Mouse (Mus musculus) gastrocnemius, postnatal 10 days (tissue): Measurements from ENCODE around the gene Kansl3. TPM values are rescaled to one million over a fixed set of nuclear protein-coding genes. Genes with fewer than 3 reads are reported as not detected.

Experiments used
- DNase-seq: peaks from one replicate; pipeline ENCODE4 v3.0.0; 2021; ENCODE audit warnings: mixed read lengths
- total RNA-seq, 2 experiments: library from RNA; stranded (reverse); gene quantifications; 2 replicates each; pipeline ENCODE4 v1.2.3; 2021

The Kansl3 gene
- total RNA-seq, 2 experiments from 2014 or later, result 28.4 to 36.9 TPM

DNA sequence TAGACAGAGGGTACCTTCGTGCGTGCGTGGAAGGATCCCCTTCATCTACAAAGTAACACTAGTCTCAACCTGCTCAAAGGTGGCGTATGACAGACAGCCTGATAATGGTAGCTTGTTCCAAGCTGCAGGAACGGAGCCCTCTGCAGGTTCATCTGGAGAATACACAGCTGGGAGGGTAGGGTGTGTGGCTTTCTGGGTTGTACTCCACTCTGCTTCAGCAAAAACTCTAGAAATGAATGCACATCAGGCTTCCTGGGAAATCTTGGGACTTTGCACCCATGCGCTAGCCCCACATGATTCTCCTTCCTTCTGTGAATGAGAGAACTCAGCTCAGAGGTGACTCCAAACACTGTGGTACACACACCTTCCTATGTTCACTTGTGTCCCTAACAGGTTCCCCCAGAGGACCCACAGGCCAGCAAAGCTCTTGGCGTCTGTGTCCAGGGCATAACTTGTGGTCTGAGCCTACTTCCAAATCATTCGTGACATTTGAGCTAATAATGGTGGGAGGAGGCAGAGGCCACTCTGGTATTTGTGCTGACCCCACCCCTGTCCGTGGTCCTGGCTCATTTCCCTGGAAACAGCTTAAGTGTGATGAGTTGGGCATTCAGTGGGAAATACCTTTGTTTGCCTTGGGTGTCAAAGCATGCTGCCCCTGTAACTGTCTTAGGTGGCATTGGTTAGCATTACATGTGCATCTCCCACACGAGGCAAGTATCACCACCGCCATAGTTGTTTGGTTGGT lies 47.0 kb downstream of the Kansl3 start:
- DNase-seq, result no peak

DNA sequence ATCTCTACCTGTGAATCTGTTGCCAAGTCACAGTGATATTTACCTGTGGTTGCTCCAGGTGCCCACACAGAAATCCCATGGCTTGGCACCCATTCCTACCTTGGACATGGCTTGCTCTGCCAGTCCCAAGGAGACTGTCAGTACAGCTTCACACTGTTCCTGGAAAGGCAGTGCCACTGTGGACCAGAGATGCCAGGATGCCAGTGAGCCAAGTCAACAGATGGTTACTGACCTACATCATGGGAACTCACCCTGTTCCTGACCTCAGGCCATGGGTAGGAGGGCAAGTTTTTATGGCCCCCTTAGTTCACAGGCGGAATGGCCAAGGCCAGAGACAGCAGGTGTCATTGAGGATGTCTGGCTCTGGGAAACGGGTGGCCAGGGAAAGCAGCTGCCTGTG lies 47.8 kb downstream of the Kansl3 start:
- no peak for DNase-seq

DNA sequence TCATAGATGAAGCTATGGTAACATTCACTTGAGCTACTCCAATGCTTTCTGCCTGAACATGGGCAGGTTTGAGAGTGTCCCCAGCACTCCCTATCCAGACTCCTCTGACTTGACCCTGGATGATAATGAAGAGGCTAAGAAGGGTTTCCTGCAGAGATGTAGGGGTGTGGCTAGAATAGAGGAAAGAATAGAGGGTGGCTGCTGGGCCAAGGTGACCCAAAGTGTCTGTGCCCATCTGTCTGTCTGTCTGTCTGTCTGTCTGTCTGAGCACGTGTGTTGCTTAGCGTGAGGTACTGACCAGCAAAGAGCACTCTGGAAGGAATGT lies 53.2 kb downstream of the Kansl3 start:
- DNase-seq, result no peak

DNA sequence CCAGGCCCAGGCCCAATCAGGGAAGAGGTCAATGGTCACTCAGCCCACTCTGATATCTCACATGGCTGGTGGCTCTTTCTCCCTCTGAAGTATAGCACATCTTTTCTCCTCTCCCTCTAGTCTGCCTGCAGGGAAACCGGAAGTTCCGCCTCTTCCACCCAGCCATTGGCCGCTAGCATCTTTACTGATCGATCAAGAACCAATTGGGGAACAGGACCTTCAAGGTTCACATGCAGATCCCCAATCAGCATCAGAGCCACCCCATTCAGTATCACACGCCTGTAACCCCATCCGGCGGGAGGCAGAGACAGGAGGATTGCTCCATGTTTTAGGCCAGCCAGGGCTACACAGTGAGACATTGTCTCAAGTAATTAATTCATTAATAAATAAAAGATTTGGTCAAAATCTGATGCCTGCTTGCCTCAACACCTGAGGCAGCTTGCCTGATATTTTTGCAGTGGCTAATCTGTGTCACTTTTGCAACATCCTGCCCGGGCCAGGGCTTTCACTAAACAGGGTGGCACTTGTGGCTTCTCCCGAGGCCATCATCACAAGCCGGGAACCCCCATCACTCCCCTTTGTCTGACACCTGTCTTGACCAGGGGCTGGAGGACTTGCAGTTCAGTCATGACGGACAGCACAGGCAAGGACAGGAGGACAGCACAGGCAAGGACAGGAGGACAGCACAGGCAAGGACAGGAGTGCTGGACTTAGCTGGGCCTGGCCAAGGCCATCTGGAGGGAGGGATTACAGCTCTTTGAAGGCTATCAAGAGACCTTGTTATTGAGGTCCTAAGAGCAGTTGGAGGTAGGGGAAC lies 53.8 kb downstream of the Kansl3 start:
- no peak for DNase-seq

DNA sequence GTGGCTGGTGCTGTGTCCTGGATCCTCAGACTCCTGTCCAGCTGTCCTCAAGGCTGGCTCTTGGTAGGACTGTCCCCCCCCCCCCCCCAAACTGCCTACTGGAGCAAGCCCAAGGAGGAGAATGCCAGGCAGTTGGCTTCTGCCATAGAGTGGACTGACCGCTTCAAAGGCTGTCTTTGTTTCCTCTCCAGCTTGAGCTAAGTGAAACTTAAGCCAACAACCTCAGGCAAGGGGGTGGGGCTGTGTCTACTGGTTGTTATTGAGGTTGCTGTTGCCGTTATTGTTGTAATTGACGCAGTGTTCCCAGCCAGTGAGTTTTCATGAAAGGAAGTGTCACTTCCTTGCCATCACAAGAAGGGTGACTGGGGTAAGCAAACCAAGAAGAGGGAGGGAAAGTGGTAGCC lies 59.5 kb downstream of the Kansl3 start:
- DNase-seq, result no peak

DNA sequence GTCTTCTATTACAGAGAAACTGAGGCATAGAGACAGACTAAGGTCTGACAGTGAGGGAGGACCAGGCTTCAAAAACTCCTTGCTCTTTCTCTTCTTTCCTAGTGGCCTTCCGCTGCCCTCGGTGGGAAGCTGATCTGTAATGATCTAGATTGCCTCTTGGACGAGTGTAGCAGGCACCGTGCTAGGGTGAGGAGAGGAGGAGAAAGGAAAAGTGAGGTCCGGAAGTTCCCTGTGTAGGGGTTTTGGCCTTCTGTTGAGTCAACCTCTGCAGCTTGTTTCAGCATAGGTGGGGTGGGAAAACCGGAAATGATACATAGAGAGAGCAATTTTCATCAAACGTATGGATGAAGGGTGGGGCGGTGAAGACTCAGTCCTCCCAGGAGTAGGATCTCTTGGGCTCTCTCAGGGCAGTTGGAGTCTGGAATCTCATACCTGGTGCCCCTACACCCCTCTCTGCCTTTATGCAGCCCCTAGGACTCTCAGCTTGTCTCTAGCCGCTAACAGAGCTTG lies 60.0 kb downstream of the Kansl3 start:
- DNase-seq, result no peak

DNA sequence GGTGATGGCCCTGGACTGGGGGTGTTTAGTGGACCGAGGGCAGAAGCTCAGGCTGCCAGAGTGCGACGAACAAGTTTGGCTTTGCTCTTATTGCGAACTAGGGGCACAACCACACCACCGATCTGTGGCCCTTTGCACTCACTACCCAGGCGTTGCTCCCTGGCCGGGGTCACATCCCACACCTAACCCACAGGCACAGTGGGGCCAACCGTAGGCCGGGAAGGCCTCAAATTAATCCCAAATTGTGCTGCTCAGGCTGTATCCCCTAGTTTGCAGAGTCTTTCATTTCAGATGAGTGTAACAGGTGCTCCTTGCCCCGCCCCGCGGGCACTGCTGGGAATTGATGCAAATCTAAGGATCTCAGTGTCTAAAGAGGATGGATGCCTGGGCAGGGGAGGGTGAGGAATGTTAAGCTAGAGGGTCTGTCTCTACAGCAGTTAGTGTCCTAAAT lies 60.5 kb downstream of the Kansl3 start:
- no peak for DNase-seq

DNA sequence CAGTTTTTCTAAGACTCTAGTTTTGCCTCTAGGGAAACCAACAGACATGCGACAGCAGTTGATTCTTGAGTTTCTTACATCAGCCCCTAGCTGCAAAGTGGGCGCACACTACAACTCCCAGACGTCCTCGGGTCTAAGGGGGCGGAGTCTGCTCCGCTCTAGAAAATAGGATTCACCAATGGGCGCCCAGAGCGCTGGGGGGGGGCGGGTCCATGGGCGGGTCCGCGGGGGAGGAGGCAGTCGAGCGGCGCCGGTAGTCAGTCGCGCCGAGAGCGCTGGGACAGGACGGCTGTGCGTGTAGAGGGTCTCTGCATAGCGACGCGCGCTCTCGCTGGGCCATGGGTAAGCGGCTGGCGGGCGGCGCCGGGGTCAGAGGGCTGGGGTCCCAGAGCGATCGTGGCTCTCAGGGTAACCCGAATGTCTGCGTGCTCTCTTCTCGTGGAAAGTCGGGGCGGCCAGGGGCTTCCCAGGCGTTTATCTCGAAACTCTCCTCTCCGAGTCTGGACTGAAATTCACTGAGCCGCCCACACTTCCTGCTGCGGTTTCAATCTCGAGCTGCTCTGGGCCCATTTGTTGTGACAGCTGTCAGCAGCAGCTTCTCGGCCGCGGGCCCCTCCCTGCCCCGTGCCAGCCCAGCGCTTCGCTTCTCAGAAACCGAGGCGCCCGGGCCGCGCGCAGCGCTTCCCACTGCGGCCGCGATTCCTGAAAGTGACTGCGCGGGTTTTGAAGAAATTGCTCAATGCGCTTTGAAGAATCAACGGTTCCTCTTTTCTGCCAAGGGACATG lies 61.3 kb downstream of the Kansl3 start, which contains the start of gene Arid5a:
Arid5a (plus strand) TSS at position 239 of the 786 bp plus-strand sequence.
- peak; percentile 87 for DNase-seq

DNA sequence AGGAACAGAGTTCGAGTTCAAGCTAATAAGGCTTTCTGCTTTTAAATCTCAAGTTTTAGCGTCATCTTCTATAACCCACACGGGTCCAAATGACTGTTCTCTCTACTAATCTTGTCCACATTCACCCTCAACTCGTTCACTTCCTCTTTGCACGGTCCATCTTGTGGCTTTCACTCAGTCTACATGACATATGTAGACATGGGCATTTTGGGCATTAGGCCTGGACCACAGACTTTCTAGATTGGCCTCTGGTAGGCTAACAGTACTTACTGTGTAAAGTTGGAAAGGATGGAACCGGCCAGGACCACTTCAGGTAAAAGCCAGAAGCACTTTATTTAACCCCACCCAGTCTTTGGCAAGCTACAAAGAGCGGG lies 61.9 kb downstream of the Kansl3 start:
- no peak for DNase-seq

DNA sequence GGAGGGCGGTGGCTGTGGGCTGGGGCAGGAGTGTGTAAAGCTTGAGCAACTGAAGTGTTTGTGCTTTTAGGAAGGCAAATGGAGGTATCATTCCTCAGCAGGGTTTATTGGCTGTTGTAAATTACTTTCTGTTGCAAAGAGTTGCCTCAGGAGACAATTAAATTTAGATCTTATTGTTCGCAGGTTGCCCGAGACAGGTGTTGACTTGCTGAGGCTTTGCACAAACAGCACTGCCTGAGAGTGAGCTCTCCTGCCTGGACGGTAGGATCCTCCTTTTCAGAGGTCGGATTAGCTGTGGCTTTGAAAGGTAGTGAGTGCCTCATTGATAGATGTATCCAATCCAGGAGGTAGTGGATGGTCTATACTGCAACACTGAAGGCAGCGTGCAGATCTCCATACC lies 62.9 kb downstream of the Kansl3 start:
- no peak for DNase-seq

DNA sequence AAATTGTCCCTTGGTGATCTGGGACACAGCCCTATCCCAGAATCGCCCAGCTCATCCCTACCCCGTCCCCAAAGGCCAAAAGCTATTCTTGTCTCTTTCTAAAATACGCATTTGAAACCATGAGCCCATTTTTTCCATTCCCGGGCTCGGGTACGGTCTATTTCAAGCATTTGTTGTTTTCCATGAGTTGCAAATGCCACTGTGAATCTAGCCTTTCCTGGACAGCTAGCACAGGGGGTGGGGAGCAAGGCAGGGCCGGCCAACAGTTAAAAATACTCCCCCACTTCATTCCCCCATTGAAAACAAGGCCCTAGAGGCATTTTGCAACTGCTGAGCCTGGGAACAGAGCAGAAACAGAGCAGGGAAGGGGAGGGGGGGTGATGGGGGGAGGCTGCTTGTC lies 64.2 kb downstream of the Kansl3 start:
- DNase-seq, result no peak

DNA sequence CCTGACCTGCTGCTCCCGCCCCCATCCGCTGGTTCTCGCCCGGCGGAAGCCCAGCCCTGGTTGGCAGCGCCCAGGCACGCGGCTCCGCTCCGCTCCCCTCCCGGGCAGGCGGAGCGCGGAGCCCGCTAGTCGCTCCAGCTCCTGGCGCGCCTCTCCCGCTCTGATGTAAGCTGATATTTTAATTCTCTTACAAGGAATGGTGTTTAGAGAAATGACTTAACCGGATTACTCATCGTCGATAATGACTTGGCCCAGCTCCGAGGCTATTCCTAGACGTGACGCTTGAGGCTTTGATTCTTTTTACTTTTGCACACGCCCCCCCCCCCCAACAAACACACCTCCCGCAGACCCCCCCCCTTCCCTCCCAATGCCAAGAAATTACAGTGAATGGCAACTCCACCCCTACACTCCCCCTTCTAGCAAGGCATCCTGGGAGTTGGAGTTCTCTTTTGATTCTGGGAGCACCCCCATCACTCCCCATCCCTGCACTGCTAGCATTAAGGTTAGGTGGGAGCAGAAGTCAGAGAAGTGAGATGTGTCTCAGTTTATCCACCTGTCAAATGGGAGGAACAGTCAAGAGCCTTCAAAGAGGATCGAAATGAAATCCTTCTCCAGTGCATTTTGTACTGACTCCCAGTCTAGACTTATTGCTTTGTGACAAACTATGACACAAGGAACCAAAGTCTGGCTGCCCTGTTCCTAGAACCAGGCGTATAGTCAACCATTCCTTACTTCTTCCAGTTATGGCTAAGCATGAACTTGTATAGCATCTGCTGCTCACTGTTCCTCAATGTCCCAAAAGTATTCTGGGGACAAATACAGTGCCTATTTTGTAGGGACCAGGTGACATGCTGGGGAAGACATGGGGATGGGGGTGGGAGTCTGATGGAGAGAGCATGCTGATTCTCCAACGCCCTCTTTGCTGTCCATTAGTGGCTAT lies 65.3 kb downstream of the Kansl3 start:
- peak; percentile 81 for DNase-seq

DNA sequence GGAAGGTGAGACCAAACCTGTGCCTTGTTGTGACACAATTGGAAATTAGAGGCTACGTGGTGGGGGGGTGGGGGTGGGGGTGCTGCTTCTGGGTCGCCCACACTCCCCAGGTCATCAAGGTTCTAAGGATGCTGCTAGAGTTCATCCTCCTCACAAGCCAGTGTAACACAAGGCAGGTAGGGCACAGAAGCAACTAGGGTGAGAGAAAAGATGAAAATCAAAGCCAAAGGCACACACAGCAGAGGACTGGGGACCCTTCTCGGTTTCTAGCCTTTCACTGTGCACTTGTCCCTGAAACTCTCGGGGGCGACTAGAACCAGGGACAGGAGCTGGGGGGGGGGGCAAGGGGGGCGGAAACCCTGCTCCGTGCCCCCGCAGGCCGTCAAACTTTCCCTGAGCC lies 66.0 kb downstream of the Kansl3 start:
- DNase-seq, result no peak

DNA sequence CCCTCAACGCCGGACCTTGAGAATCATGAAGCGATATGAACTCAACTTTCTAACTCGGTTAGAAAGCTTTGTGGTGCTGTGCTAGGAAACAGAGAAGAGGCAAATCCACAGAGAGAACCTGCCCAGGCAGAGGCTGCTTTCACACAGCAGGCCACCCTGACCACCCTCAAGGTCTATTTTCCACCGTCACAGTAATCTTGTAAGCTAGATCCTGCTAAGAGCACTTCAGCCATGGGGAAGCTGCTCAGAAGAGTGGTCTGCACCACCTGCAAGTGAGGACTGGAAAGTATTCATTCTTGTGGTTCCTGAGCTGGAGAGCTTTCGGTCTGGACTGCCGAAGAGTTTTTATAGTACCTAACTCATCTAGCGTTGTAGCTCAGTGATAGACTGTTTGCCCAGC lies 66.7 kb downstream of the Kansl3 start:
- no peak for DNase-seq

DNA sequence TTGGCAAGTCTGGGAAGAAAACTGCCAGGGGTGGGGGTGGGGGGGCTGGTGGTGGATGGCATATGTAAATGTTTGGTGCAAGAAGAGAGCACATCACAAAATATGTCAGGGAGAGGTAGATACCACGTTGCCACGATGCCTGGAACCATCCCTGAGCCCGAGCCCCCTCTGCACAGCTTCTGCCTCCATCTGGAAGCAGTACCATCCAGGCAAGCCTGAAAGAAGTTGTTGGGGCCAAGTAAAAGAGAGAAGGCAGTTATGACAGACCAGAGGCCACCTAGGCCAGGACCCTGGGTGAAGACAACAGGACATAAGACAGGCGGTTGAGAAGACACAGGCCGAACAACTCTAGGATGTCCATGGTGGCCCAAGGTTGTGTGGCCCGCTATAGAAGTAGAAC lies 68.5 kb downstream of the Kansl3 start:
- DNase-seq, result no peak

DNA sequence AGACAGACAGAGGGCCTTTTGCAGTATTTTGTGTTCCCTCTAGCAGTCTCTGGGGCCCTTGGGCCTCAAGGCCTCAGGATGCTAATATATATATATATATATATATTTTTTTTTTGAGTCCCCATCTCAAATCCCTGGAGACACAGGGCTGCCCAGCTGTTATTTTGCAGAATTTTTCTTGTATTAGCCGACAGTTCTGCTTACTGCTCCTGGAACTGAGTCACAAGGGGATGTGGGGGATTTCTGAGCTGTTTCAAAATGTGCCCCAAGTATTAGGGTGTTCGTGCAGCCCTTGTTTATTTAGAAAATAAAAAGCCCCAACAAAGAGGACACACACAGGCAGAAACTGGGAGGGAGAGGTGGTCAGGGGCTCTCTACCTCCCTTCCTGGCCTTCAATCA lies 69.3 kb downstream of the Kansl3 start:
- no peak for DNase-seq

DNA sequence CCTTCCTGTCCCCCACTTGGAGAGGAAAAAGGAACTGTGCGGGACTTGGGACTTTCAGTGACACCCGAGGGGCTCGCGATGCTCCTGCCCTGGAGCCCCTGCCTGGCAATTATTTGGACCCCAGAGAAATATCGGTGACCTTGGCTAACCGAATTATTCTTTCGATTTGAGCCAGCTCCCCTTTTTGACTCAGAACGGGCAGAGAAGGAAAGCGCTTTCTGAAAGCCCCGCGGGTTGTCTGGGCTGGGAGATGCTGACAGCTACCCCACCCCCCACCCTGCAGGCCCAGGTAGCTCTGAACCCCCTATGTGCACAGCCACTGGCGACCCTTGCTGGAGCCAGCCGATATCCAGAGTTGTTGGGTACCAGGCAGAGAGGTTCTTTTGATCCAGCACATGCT lies 69.9 kb downstream of the Kansl3 start:
- DNase-seq, result no peak

DNA sequence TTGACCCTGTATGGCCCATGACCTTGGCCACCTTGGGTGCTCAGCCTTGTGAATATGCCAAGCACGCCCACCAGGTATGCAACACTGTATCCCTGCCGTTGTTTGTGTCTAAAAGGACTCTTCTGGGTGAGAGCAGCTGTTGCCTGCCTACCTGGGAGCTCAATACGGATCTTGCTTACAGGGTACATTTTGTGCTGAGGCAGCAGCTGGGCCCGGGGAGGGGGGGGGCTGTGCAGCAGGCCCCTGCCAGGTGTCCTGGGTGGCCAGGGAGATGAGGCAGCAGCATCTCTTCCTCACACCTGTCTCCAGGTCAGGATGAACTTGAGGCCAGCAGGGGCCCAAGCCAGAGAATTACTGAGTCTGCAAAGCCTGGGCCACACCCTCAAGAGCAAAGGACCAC lies 70.9 kb downstream of the Kansl3 start:
- DNase-seq, result no peak

DNA sequence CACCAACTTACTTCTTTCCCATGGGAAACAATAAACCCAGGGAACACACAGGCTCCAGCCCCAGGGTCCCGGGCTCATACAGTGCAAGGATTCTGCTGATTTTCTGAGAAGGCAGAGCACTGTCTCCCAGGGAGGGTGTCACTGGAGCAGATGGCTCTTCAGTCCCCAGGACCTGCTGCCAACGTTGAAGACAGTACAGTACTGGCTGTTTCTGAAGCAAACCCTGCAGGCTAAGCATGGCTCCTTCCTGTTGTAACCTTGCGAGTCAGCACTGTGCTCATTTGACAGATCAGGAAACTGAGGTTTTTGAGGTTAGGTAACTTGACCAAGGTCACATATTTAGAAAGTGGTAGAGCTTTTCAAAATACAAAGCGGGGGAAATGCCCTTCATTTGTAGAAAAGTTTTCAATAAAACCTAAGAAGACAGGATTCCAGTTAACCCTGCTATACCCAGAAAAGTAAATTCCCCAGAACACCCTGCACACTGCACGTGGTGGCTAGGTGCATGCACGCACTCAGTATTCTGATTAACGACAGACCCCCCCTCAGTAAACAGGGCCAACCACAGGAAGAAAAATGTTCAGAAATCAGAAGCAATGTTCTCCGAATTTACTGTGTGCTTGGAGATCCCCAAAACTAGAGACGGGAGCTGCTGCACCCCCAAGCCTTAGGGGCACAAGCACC lies 72.4 kb downstream of the Kansl3 start:
- no peak for DNase-seq

DNA sequence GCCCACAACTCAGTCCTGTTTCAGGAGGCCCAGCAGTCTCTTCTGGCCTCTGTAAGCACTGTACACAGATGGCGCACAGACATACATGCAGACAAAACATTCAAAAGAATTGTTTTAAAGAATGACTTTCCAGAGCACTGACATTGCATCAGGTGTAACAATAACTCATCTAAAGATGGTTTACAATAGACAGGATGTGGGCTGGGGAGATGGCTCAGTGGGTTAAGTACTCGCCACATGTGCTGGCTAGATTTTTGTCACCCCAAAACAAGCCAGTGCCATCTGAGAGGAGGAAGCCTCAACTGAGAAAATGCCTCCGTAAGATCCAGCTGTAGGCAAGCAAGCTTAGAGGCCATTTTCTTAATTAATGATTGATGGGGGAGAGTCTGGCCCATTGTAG lies 74.6 kb downstream of the Kansl3 start:
- no peak for DNase-seq

DNA sequence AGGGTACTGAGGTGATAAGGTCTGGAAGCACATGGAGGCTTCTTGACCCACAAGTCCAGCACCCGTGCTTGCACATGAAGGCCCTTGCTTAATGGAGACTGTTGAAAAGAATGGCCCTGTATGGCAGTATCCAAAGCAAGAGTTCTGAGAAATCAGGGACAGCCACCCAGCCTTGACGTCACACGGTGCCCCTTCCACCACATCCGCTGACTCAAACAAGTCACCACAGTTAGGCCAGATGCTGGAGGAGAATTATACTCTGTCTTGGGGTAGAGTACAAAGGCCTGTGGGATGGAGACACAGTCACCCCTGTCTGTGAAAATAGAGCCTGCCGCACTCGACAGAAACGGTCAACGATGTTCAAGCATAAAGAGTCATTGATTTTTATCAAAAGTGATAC lies 75.5 kb downstream of the Kansl3 start:
- no peak for DNase-seq
